Mouse (Mus musculus) hindlimb bud, embryonic 11.5 days (tissue): ENCODE data around the gene Krtap4-6.
"Not testable (repeated sequence)": the region's sequence is repeated elsewhere in the genome, so short reads cannot be mapped to it uniquely, and the experiment has no call there.

Source experiments
- DNase-seq: peaks from one replicate; pipeline ENCODE4 v3.0.0-alpha.2; 2012; ENCODE audit warnings: low read depth, low spot score; ENCODE audit errors: extremely low spot score

Gene Krtap4-6

DNA sequence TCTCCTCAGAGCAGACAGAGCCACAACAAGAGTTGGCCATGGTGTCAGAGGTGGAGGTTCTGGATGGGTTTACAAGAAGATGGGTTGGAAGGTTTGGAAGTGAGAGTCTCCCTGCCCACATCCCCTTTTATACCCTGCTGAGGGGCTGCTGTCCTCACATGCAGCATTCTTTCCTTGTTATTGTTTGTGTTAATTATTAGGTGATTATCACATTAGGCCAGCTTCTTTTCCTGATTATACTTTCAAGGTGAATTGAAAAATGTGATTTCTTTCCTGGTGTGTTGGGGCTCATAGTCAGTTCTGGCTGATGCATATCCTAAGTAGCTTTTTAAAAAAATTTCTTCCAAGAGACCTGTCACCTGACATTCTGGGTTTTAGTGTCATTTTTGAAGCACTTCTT lies at the start of gene Krtap4-6:
Gene Krtap4-6 (minus strand): TSS at position 101 of the 400 bp plus-strand sequence.
- no peak for DNase-seq

DNA sequence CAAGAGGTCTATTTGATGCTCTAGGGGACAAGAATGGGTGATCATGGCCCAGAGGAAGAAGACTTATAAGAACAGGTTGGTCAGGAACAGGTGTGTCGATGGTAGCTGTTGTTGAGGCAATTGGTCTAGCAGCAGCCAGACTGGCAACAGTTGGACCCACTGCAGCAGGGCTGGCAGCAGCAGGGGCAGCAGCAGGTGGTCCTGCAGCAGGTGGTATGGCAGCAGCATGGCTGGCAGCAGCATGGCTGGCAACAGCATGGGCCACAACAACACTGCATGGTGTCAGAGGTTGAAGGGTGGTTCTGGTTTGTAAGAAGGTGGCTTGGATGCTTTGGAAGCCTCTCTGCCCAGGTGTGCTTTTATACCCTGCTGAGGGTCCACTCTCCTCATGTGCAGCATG lies 24.7 kb upstream of the Krtap4-6 start, which contains the start of gene Gm14190:
Gene Gm14190 (minus strand): TSS at position 278 of the 400 bp plus-strand sequence.
- no peak for DNase-seq

DNA sequence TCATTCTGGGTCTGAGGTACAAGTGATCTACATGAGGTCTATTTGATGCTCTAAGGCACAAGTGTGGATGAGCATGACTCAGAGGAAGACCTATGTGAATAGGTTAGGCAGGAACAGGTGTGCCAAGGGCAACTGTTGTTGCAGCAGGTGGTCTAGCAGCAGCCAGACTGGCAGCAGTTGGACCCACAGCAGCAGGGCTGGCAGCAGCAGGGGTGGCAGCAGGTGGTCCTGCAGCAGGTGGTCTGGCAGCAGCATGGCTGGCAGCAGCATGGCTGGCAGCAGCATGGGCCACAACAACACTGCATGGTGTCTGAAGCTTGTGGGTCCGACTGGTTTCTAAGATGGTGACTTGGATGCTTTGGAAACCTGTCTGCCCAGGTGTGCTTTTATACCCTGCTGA lies 19.5 kb upstream of the Krtap4-6 start:
- not testable (repeated sequence) for DNase-seq

DNA sequence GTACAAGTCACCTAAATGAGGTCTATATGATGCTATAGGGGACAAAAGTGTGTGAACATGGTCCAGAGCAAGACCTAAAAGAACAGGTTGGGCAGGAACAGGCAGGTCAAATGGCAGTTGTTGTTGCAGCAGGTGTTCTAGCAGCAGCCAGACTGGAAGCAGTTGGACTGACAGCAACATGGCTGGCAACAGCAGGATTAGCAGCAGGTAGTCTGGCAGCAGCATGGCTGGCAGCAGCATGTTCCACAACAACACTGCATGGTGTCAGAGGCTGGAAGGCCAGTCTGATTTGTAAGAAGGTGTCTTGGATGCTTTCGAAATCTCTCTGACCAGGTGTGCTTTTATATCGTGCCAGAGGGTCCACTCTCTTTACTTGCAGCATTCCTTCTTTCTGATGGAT lies 17.7 kb upstream of the Krtap4-6 start:
- DNase-seq, result no peak

DNA sequence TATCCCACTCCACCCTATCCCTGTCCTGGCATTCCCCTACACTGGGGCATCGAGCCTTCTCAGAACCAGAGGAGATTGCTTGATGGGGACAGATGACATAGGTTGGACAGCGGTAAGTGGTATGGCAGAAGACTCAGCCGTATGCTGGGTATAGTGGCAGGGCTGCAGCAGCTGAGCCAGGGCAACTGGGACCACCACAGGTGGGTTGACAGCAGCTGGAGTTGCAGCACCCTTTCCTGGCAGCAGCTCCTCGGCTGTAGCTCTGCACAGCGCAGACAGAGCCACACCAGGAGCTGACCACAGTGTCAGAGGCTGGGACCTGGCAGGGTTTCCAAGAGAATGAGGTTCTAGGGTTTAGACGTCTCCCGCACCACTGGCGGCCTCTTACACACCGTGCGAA lies 3.0 kb downstream of the Krtap4-6 start:
- no peak for DNase-seq

DNA sequence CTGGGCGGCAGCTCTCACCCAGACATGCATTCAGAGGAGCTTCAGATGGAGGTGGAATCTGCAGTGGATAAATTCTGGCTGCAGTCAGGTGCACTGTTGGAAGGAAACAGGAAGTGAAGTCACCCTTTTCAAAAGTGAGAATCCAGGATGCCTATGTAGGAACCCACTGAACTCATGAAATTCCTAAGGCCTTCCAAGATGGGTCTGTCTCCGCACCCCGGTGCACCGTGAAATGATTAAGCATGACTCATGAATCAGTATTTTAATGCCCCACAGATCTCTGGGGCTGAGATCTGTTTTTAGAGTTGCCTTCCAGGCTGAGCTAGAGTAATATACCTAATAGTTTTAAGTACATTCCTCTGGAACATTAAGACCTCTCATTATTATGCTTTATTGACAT lies 6.5 kb downstream of the Krtap4-6 start:
- DNase-seq, result no peak

DNA sequence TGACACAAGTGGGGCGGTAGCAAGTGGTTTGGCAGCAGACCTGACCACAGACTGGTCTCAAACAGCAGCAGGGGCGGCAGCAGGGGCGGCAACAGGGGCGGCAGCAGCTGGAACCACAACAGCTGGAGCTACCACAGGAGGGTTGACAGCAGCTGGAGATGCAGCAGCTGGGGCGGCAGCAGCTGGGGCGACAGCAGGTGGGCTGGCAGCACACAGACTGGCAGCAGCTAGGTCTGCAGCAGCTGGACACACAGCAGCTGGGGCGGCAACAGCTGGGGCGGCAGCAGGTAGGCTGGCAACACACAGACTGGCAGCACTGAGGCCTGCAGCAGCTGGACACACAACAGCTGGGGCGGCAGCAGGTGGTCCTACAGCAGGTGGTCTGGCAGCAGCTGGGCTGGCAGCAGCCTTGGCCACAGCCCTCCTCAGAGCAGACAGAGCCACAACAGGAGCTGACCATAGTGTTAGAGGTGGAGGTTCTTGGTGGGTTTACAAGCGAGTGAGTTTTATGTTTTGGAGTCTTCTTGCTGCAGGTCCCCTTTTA lies 7.2 kb downstream of the Krtap4-6 start, which contains the start of gene Gm11563:
Gene Gm11563 (minus strand): TSS at position 494 of the 544 bp plus-strand sequence.
- DNase-seq, result not testable (repeated sequence)

DNA sequence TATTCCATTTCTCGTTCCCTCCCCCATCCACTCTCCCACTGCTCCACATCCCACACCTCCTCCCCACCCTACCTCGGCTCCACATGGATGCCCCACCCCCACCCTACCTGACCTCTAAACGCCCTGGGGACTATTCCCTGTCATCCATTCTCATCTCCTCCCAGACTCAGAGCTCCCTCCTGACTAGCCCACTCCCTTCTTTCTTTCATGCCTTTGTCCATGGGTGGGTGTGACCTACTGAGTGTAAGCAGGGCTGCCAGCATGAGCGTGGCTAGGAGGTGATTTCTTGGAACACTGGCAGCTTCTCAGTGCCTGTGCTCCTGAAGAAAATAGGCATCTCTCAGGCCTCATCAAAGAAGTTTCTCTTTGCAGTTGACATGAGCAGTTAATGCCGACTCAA lies 8.7 kb downstream of the Krtap4-6 start:
- no peak for DNase-seq

DNA sequence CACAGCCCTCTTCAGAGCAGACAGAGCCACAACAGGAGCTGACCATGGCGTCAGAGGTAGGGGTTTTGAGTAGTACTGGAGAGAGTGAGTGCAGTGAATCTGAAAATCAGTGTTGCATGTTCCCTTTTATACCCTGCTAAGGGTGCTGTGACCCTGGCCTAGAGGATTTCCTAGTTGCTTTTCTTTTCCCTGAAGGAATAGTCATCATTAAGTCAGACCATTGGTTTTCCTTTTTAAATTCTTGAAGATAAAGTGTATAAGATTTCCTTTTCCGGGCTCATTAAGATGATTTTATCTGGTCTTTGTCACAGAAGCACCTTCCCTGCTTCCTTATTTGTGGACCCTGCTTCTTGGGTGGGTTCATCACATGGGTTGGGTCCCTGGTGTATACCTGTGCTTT lies 15.6 kb downstream of the Krtap4-6 start, which contains the start of gene Gm11555:
Gene Gm11555 (minus strand): TSS at position 101 of the 400 bp plus-strand sequence.
- no peak for DNase-seq

DNA sequence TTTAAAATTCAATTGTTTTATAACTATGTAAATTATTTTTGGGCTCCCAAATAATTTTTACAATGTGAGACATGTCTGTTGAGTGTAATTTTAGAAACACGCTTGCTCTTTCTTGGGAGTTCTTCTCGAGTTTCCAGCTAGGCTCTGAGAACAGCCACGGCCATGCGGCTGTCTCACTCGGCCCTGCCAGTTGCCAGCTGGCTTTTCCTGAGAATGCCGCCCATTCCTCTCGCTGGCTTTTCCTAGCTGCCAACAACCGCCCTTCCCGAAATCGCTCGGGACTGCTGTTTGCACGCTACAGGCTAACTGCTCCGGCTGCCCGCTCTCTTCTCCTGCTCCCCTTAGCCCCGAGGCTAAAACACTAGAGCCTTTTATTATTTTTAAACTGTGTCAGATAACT lies 19.3 kb downstream of the Krtap4-6 start:
- DNase-seq, result no peak

DNA sequence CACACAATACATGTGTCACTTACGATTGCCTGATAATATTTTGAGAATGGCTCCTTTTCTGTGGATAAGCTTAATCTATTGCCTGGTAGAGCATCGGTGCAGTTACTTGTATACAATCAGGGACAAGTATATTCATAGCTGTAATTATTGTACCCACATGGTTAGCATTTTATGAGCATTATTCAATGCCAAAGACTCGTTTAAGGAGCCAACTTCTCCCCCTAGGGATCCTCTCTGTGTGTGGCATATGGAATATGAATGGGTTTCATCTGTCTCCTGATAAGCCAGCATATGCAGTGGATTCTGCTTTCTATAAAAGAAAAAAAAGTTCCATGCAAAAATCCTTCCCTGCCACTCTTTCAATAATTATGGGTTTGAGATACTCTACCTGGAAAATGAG lies 21.4 kb downstream of the Krtap4-6 start:
- DNase-seq, result no peak

DNA sequence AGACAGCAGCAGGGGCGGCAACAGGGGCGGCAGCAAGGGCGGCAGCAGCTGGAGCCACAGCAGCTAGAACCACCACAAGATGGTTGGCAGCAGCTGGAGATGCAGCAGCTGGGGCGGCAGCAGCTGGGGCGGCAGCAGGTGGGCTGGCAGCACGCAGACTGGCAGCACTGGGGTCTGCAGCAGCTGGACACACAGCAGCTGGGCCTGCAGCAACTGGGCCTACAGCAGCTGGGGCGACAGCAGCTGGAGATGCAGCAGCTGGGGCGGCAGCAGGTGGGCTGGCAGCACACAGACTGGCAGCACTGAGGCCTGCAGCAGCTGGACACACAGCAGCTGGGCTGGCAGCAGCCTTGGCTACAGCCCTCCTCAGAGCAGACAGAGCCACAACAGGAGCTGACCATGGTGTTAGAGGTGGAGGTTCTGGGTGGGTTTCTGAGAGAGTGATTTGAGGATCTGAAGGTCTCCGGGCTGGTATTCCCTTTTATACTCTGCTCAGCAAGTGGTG lies 22.1 kb downstream of the Krtap4-6 start, which contains the start of gene Krtap4-7:
Gene Krtap4-7 (minus strand): TSS at position 455 of the 505 bp plus-strand sequence.
- DNase-seq, result not testable (repeated sequence)

DNA sequence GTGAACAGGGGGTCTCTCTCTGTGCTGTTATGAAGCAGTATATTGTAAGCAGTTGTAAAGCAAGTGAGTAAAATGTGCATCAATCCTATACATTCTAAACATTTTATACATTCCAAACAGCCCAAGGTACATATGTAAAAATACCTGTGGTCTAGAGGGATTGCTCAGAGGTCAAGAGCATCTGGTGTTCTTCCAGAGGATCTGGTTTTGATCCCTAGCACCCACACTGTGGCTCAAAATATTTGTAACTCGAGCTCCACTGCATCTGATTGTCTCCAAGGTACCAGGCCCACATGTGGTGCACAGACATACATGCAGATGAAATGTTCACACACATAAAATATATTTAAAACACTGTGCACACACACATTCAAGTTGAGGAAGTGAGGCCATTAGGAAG lies 24.8 kb downstream of the Krtap4-6 start:
- DNase-seq, result no peak

DNA sequence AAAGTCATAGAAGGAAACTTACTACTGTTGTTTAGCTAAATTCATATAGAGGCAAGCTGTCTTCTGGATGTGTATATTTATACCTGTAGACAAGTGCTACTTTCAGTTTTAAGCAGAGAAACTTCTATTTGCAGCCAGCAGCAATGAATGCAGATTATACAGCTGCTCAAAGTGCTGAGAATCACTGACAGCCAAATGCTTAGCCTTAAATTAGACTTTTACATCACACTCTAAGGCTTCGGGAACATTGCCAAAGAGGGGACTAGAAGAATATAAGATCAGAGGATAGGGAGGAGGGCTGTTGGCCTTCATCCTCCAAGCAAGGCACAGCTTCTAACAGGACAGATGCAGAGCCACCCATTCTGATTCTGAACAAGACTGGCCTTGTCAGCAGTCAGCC lies 28.7 kb downstream of the Krtap4-6 start:
- no peak for DNase-seq

DNA sequence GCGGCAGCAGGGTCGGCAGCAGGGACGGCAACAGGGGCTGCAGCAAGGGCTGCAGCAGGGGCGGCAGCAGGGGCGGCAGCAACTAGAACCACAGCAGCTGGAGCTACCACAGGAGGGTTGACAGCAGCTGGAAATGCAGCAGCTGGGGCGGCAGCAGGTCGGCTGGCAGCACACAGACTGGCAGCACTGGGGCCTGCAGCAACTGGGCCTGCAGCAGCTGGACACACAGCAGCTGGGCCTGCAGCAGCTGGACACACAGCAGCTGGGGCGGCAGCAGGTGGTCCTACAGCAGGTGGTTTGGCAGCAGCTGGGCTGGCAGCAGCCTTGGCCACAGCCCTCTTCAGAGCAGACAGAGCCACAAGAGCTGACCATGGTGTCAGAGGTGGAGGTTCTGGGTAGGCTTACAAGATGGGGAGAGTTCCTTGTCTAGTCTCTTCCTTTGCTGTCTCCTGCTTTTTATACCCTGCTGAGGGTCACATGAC lies 31.1 kb downstream of the Krtap4-6 start, which contains the start of gene Krtap4-2:
Gene Krtap4-2 (minus strand): TSS at position 432 of the 482 bp plus-strand sequence.
- no peak for DNase-seq

DNA sequence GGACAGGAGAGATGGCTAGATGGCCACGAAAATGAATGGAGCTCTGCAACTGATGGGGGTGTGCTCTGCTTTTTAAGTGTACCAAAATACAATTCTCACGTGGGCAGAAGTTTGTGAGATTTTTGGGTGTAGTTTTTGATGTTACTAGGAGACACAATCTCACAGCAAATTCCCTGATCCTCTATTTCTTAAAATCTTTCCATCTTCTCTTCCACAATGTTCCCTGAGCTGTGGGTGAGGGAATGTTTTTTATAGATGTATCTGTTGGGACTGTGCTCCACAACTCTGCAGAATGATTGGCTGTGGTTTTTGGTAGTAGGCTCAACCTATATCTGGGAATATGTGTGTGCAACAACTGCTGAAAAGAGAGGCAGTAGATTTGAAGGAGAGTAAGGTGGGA lies 32.5 kb downstream of the Krtap4-6 start:
- DNase-seq, result no peak

DNA sequence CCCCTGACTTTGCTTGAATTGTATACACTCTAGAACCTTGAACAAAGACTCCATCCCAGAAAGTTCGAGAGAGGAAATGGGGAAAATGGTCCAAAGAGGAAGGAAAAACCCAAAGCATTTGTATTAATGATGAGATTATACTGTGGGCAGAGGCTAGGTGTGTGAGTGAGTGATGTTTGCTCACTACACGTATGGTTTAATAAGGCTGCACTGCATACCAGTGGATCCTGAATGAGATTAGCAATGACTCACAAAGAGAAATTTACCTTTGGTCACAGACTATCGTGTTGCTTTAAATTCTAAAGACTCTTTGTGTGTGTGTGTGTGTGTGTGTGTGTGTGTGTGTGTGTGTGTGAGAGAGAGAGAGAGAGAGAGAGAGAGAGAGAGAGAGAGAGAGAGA lies 34.9 kb downstream of the Krtap4-6 start:
- no peak for DNase-seq

DNA sequence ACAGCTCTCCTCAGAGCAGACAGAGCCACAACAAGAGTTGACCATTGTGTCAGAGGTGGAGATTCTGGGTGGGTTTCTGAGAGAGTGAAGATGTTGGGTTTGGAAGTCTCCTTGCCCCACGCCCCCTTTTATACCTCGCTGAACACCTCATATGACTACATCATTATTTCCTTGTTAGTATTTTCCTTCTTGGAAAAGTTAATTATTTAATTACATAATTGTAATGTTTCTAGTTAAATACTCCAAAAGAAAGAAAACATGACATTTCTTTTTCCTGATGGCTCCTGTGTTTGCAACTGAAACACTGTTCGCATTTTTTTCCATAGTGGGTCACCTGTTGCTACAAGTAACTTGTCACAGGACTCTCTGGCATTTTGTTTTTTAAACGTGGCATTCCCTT lies 37.6 kb downstream of the Krtap4-6 start, which contains the start of gene Krtap4-1:
Gene Krtap4-1 (minus strand): TSS at position 101 of the 400 bp plus-strand sequence.
- no peak for DNase-seq

DNA sequence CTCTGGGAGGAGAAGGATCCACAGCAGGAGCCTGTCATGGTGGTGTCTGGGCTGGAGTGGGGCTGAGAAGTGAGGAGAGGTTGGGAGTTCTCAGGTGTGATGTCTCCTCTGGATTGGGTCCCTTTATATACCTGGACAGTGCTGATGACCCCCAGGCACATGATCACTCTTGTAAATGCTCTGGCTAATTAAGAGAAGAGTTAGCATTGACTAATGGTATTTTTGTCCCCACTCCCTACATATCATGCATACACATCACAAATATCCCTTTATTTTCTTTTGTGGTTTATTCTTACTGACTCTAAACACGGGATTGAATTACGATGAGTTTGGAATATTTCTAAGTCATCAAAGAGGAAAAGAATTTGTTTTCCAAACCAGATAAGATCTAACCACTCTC lies 45.4 kb downstream of the Krtap4-6 start, which contains the start of gene Gm11562:
Gene Gm11562 (minus strand): TSS at position 101 of the 400 bp plus-strand sequence.
- DNase-seq, result no peak
